Mouse (Mus musculus): ENCODE results near the gene Mroh7. TPM values are rescaled to one million over a fixed set of nuclear protein-coding genes. Genes with fewer than 3 reads are reported as not detected.

Mroh7 gene
- polyA plus RNA-seq, 1 experiment: 17.2 TPM

GRCm38 (mm10) chr4:106643483-106644217 lies 87.1 kb downstream of the Mroh7 start:
- H3K36me3 ChIP-seq (ENCODE audit: control insufficient read depth, insufficient read depth, low read length): peaks cover 16% of the 10 kb centered on the region
- no peaks in the 10 kb centered on the region for H3K27me3 ChIP-seq (ENCODE audit: control insufficient read depth, insufficient read depth, low read length)
- H3K27ac ChIP-seq (ENCODE audit: insufficient read depth, low read depth, low read length): no peak overlapping the region
- no peak overlapping the region for H3K4me3 ChIP-seq (ENCODE audit: low read depth, low read length)
- peaks cover 8% of the 10 kb centered on the region; the same call in 1 of the 2 replicates for H3K4me1 ChIP-seq (ENCODE audit: control insufficient read depth, insufficient read depth, insufficient read length, low read length)
- TF ChIP-seq CTCF (IDR thresholded peaks at IDR 0.05; ENCODE audit: extremely low read depth, insufficient read length, insufficient replicate concordance, low read depth, low read length): no peak
- TF ChIP-seq POLR2A (IDR thresholded peaks at IDR 0.05; ENCODE audit: low read depth, low read length): no peak
- WGBS: 8% methylated on average over 8 of the region's 8 CpGs

GRCm38 (mm10) chr4:106634086-106634479 lies 96.6 kb downstream of the Mroh7 start:
- Histone ChIP-seq H3K4me1 (ENCODE audit: control insufficient read depth, insufficient read depth, insufficient read length, low read length) (peaks cover 20% of the 10 kb centered on the region), H3K4me3 (ENCODE audit: low read depth, low read length) (no peak overlapping the region), H3K36me3 (ENCODE audit: control insufficient read depth, insufficient read depth, low read length) (peaks cover 19% of the 10 kb centered on the region), H3K27ac (ENCODE audit: insufficient read depth, low read depth, low read length) (no peak overlapping the region), H3K27me3 (ENCODE audit: control insufficient read depth, insufficient read depth, low read length) (no peaks in the 10 kb centered on the region)
- no peak for TF ChIP-seq CTCF (IDR thresholded peaks at IDR 0.05; ENCODE audit: extremely low read depth, insufficient read length, insufficient replicate concordance, low read depth, low read length)
- TF ChIP-seq POLR2A (IDR thresholded peaks at IDR 0.05; ENCODE audit: low read depth, low read length): no peak
- 65% methylated on average over 9 of the region's 9 CpGs for WGBS

- Histone ChIP-seq H3K4me3 (ENCODE audit: low read depth, low read length) (no peak overlapping the region), H3K36me3 (ENCODE audit: control insufficient read depth, insufficient read depth, low read length) (peaks cover 13% of the 10 kb centered on the region; the same call in 1 of the 2 replicates), H3K27ac (ENCODE audit: insufficient read depth, low read depth, low read length) (no peak overlapping the region), H3K4me1 (ENCODE audit: control insufficient read depth, insufficient read depth, insufficient read length, low read length) (peaks cover 23% of the 10 kb centered on the region), H3K27me3 (ENCODE audit: control insufficient read depth, insufficient read depth, low read length) (no peaks in the 10 kb centered on the region)
- 57% methylated on average over 8 of the region's 8 CpGs for WGBS
- TF ChIP-seq CTCF (IDR thresholded peaks at IDR 0.05; ENCODE audit: extremely low read depth, insufficient read length, insufficient replicate concordance, low read depth, low read length) (no peak), POLR2A (IDR thresholded peaks at IDR 0.05; ENCODE audit: low read depth, low read length) (no peak)
These were observed 97.2 kb downstream of the Mroh7 start for GRCm38 (mm10) chr4:106633281-106634085.

- WGBS: 45% methylated on average over 2 of the region's 3 CpGs
- TF ChIP-seq CTCF (IDR thresholded peaks at IDR 0.05; ENCODE audit: extremely low read depth, insufficient read length, insufficient replicate concordance, low read depth, low read length): no peak
- no peak for TF ChIP-seq POLR2A (IDR thresholded peaks at IDR 0.05; ENCODE audit: low read depth, low read length)
These were observed 98.4 kb downstream of the Mroh7 start for GRCm38 (mm10) chr4:106632313-106632712.

More at GRCm38 (mm10) chr4:106632313-106632712, 98.4 kb downstream of the Mroh7 start:
- Histone ChIP-seq H3K36me3 (ENCODE audit: control insufficient read depth, insufficient read depth, low read length) (0 out of 2 replicates have a peak, but pooled peaks cover 10% of the 10 kb centered on the region), H3K27me3 (ENCODE audit: control insufficient read depth, insufficient read depth, low read length) (no peaks in the 10 kb centered on the region), H3K27ac (ENCODE audit: insufficient read depth, low read depth, low read length) (no peak overlapping the region), H3K4me3 (ENCODE audit: low read depth, low read length) (no peak overlapping the region), H3K4me1 (ENCODE audit: control insufficient read depth, insufficient read depth, insufficient read length, low read length) (peaks cover 30% of the 10 kb centered on the region)

Other genes starting within 250 kb of the Mroh7 start
- gene Bsnd, start 238.6 kb downstream of the Mroh7 start, polyA plus RNA-seq (2012; rRNA removed): not detected in 2 replicates
- gene Dhcr24, start 169.9 kb downstream of the Mroh7 start, polyA plus RNA-seq (2012; rRNA removed): 61.3 and 205 TPM in 2 replicates
- not detected in 2 replicates for gene Lexm, start 113.7 kb downstream of the Mroh7 start, polyA plus RNA-seq (2012; rRNA removed)
- gene Ttc22, start 108.5 kb downstream of the Mroh7 start, polyA plus RNA-seq (2012; rRNA removed): 58.0 and 112 TPM in 2 replicates
- 5.6 and 7.5 TPM in 2 replicates for gene Pars2, start 79.9 kb downstream of the Mroh7 start, polyA plus RNA-seq (2012; rRNA removed)
- 16.9 and 41.4 TPM in 2 replicates for gene Ttc4, start 52.0 kb downstream of the Mroh7 start, polyA plus RNA-seq (2012; rRNA removed)
- 1.4 and 449 TPM in 2 replicates for gene Fam151a, start 3.0 kb upstream of the Mroh7 start, polyA plus RNA-seq (2012; rRNA removed)
- gene Acot11, start 74.1 kb upstream of the Mroh7 start, polyA plus RNA-seq (2012; rRNA removed): 24.9 and 32.1 TPM in 2 replicates
- gene Ssbp3, start 179.8 kb upstream of the Mroh7 start, polyA plus RNA-seq (2012; rRNA removed): 11.7 and 21.2 TPM in 2 replicates